Mouse (Mus musculus) layer of hippocampus, adult 18-20 months (tissue): Measurements from ENCODE around the gene Tecr. TPM values are rescaled to one million over a fixed set of nuclear protein-coding genes. Genes with fewer than 3 reads are reported as not detected.
A peak's percentile ranks its signal among the peaks of the same experiment; 100 is the strongest.

Experiments
- DNase-seq, 2 experiments: peaks; one replicate each; pipeline ENCODE4 v3.0.0; 2022; ENCODE audit warnings: low spot score in 2 of 2
- long read RNA-seq: library from polyadenylated mRNA; stranded (forward); transcript quantifications from one replicate; pipeline ENCODE4 v2.0.0, GENCODE M21; 2021
- total RNA-seq, 2 experiments: library from RNA; stranded (reverse); gene quantifications; 2 replicates each; pipeline ENCODE4 v1.2.3; 2021

The Tecr gene
- total RNA-seq: 100 to 1,000 TPM; 550 to 556 TPM
- long read RNA-seq, transcript Tecr-201 (13 exons, 1,158 nt): minor isoform, 134 of 391 reads
- long read RNA-seq, transcript Tecr-203 (12 exons, 1,120 nt): major isoform, 224 of 391 reads
- long read RNA-seq, partial matches to known transcripts: 9 of 391 reads
- long read RNA-seq, other reads (novel, unspliced or antisense): 22 of 391 reads

DNA sequence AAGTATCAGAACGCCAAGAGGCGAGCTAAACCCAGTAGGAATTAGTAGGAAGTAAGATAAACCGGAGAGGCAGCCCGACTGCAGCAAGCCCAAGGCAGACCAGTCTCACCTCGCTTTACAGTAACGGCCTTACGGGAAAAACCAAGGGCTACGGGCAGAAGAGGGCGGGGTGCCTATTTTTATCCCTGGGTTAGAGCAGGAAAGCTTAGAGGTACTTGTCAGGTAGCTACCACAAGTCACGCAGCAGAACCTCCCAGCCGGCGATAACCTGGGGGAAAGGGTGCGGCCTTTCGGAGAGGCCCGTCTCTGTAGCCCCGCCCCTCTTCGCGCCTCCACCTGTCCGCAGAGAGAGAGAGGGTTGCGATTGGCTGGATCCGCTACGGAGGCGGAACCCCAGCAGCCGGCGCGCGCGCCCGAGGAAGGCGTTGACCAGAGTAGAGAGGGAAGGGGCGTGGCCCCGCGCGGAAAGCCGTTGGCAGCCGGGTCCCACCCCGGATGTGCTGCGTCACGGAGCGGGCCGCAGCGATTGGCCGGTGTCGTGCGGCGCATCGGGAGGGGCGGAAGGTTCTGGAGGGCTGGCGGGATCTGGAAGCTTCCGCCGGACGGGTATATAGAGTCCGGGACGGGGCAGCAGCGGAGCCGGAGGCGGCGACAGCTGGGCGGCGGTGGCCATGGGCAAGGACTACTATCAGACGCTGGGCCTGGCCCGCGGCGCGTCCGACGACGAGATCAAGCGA is at the start of gene Tecr, which contains the start of gene Dnajb1:
TSS of gene Tecr (minus strand) at position 311 of the 737 bp plus-strand sequence.
TSS of gene Dnajb1 (plus strand) at position 533 of the 737 bp plus-strand sequence.
- peak; percentile 99 for DNase-seq

DNA sequence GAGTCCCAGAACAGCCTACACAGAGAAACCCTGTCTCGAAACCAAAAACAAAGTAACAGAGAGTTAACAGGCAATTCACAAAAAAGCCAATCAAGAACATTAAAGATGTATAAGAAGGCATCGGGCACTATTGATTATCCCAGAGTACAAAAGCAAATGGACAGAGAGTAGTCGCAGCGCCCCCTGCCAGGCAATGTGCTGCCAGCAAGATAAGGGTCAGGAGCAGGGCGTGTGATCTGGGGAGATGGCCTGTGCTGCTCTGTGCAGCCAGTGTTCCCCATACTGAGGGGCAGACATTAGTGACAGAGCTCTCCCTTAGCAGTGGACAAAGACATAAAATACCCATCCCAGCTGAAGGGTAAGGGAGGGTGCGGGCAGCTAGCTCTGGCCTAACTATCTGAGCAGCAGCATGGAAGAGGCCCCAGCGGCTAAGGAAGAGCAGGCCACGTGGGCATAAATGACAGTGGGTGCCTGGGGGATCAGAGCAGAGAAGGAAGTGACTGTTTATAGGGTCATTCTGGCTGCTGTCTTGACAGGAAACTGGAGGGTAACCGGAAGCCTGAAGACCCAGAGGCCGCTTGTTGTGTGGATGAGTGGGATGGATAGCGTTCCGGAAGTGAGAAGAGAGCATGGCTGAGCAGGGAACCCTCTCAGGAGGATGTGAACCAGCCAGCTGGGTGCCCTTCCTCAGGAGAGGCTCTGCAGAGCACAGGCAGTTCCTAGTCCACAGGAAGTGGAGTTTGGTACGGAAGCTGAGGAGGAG is 48.9 kb upstream of the Tecr start:
- no peak for DNase-seq

DNA sequence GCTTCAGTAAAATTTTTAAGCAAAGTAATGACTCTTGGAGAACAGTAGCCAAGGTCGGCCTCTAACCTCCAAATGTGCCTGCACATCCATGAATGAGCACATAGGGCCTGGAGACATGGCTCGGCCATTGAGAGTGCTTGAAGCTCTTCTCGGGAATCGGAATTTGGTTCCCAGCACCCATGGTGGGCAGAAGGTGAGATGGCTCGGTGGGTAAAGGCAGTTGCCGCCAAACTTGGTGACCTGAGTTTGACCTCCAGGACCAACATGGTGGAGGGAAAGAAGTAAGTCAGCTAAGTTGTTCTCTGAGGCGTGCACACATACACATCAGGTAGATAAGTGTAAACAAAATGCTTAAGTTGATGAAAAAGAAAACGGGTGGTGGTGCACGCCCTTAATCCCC is 48.3 kb upstream of the Tecr start:
- DNase-seq: no peak

DNA sequence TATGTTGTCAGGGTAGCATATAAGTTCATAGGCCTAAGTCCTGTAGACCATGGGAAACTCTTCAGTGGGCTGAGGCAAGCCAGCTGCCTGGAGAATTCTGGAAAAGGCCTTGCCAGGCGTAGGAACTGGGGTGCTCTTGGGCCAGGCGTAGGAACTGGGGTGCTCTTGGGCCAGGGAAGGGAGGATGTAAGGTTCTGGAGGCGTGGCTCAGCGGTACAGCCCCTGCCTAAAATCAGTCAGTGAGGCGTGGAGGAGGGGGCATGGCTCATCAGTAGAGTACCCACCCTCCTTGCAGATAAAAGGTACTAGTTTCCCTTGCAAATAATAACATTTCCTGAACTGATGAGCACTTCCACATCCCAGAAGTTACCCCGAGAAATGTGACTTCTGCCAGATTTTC is 47.0 kb upstream of the Tecr start:
- no peak for DNase-seq

DNA sequence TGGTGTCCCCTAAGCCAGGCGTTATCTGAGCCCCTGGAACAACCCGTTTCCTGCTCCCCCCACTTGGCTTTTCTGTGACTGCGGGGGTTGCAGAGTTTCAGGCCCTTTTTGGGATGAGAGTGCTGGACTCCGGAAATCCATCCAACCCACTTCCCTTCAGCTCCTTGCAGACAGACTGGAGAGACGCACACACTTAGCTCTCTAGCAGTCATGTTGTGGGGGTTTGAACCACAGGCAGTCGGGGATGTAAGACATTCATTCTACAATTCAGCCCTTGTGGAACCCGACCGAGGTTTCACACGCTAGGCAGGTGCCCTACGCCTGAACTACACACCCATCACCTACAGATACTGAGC is 45.9 kb upstream of the Tecr start:
- no peak for DNase-seq

DNA sequence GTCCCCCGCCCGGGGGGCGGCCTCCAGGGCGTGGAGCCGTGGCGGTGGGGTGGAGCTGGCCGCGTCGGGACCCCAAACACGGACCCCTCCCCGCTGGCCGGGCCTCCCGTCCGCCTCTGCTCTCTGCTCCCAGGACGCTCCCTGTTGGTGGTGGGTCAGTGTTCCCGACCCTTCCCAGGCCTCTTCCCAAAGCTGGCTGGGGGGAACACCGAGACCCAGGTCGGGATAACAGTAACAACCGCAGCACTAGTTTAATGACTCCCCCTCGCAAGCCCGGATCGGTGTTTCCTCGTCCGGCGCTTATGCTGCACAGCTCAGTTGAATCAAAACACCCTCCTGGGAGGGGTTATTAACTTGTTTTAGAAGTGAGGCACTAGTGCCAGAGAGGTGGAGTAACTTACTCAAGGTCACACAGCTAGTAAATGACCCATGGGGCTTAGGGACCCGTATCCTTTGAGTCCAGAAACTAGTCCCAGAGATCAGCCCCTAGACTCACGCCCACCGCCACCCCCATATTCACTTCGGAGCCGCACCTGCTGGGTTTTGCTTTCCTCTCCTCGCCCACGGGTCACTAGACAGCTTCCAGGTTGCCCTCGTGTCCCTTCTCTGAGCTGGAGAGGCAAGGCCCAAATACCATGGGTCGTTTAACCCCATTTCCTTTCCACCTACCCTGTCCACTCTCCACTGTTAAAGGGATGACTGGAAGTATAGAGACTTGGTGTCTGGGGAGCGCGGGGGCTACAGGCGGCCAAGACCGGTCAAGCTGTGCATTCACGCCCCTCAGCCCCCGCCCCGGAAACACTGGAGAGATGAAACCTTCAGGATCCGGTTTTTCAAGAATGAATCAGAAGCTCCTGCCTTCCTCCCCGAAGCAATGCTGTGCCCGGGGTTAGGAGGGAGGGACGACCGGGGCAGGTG is 45.2 kb upstream of the Tecr start:
- DNase-seq: no peak

DNA sequence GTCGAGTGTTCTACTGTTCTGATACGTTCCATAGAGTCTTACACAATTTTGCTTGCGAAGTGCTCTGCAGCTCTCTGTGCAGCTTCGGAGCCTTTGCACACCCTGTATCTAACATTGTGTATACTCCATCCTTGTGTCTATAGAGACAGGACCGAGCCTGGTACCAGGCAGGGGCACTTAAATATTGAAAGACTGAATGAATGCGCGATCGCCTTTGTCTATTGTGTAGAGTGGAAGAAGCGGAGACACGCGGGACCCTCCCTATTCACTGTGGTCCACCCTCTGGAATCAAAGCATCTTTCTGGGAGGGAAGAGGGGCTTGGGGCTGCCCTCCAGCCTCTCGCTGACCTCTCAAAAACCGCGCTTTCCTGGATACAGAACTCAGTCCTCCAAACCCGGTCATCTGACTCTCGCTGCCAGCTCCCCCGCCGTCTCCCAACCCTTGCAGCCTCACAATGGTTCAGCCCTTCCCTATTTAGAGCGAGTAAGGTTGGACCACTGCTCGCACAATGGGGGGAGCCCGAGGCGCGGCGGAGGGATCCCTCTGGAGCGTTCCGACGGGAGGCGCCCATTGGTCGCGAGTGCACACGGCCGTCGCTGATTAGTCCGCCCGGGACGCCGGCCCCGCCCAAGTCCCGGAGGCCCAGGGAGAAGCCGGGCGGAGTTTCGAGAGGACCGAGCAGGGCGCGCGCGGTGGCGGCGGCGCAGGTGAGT is 44.4 kb upstream of the Tecr start, which contains the start of gene Gipc1:
TSS of gene Gipc1 (plus strand) at position 648 of the 714 bp plus-strand sequence.
- DNase-seq: peak; percentile 97 to 98

DNA sequence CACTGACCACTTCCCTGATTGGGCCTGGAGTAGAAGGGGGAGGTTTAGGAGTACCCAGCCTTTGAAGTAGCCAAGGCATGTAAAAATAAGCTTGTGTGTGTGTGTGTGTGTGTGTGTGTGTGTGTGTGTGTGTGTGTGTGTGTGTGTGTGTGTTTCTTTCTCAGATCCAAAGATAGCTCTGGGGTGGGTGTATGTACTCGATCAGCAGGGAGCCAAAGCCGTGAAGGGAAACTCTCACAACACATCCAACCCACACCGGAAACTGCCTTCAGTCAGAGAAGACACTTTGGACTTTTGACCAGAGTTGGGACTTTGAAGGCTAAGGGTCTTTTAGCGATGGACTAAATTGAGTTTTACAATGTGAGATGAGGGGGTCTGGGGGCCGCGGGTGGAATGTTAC is 41.9 kb upstream of the Tecr start:
- no peak for DNase-seq

DNA sequence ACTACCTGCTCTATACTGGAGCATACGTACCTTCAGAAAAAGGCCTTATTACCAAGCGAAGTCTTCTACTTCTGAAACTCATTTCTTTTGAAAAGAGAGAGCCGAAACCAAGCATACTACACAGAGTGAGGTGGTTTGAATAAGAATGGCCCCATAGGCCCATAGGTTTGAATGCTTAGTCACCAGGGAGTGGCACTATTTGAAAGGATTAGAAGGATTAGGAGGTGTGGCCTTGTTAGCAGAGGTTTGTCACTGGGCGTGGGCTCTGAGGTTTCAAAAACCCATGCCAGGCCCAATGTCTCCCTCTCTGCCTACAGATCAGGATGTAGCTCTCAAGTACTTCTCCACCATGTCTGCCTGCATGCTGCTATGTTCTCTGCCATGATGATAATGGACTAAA is 40.3 kb upstream of the Tecr start:
- DNase-seq: no peak

DNA sequence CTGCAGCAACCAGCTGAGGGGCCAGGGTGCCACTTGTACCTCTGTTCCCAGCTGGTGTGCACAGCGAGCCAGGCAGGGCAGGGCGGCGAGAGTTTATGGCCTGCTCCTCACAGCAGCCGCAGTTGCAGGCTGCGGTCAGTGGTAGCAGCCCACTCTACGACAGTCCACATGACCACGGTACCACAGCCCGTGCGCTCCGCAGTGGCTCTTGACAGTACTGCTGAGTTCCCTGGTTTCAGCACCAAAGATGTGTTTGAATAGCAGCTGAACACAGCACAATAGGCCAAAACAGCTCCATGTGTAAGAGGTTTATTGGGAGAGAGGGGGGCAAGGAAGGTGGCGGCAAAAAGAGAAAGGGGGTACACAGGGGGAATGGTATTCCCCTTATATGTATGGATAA is 39.7 kb upstream of the Tecr start:
- DNase-seq: no peak

DNA sequence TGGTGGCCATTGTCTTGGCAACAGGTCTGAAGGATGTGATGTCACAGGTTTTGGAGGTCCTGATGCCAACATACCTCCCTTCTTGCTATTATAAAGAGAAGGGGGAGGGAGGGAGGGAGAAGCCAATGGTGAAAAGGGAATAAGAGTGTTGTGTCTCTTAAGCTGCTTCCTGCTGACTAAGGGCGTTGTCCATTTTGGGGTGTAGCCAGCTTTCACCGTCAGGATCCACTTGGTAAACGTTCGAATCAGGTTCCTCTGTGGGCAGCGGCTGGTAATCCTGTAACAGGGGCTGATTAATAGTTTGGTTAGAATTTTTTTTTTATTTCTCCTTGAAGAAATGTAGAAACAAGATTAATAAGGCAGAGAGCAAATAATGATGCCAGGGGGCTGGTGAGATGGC is 31.9 kb upstream of the Tecr start:
- DNase-seq: no peak

DNA sequence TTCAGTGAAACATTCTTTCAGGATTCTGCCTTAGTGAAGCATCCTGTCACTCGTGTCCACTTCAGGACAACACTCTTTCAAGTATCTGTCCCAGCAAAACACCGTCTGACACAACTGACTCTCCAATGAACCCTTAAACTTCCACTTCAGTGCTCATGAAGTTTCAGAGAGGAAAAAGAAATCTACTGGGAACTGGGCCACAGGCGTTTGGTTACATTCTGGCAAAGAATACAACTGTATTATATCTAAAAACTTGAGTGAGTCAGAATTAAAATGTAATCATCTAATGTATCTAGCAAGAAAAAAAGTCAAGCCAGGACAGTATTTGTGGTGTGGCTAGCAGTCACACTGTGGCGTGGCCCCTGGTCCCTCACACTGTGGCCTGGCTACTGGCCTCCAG is 31.1 kb upstream of the Tecr start:
- DNase-seq: no peak

DNA sequence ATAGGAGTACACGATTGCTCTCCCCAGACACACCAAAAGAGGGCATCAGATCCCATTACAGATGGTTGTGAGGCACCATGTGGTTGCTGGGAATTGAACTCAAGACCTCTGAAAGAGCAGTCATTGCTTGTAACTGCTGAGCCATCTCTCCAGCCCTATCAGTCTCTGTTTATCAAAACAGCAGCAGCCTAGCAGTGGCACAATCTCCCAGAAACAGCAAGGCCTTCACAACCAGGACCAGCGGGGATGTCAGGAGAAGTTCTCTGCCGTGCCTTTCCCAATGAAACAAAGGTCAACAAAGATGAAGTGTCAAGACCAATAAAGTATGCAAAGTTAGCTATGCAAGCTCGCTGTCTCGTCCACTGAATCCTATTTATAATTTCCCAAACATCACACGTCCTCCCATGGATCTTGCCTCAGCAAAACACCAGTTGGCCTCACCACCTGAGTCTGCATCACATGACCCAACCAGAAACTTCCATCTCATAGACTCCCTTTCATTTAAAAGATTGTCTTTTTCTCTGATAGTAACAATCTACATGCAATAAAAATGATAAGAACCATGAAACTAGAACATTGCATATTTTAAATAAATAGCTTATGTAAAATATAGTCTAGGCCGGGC is 24.4 kb upstream of the Tecr start:
- DNase-seq: no peak

DNA sequence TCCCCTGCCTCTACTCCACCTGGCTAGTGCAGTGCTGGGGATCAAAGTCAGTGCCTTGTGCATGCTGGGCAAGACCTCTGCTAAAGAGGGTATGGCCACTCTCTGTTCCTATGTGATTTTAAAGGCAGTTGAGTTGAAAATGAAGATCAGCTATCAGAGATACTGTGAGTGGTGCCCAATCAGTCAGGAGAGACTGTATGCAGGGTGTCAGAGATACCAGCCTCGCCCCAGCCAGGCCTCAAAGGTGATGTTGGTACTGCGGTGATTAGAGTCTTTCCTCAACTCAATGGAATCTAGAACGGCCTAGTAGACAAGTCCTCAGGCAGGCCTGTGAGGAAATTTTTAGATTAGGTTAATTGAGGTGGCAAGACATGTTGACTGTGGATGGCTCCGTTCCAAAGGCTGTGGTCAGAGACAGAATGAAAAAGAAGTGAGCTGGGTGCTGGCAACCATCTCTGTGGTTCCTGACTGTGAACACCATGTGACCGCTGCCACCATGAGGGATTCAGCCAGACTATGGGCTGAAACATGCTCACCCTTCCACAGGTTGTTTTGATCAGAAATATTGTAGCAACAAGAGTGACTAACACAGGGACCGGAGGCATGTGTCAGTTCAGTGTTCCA is 18.0 kb upstream of the Tecr start:
- DNase-seq: no peak

DNA sequence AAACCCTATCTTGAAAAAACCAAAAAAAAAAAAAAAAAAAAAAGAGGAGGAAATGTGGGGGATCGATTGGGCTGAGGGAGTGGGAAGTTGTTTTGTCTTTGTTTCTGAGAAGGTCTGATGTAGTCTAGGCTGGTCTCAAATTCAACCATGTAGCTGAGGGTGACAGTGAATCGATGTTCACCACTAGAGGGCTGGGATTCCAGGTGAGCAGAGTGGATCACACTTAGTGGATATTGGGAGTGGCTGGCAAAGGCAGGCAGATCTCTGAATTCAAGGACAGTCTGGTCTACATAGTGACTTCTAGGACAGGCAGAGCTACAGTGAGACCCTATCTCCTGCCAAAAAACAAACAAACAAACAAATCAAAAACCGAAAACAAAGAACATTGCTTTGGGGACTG is 17.0 kb upstream of the Tecr start:
- DNase-seq: no peak

DNA sequence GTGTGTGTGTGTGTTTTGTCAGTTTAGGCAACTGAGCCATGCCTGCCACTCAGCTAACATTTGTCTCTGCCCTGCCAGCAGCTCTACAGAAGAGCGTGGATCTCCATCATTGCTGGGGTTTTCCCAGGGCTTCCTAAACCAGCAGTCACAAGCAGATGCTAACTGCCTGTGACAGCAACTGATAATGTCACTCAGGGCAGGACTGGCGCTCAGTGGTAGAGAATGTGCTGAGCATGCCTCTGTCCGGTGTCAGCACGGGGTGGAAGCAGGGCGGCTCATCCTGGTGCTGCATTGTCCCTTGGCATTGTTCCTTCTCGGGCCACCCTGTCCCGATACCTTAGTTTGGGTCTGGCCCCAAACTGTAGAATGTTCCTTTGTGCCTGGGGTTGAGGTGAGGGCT is 15.8 kb upstream of the Tecr start:
- no peak for DNase-seq

DNA sequence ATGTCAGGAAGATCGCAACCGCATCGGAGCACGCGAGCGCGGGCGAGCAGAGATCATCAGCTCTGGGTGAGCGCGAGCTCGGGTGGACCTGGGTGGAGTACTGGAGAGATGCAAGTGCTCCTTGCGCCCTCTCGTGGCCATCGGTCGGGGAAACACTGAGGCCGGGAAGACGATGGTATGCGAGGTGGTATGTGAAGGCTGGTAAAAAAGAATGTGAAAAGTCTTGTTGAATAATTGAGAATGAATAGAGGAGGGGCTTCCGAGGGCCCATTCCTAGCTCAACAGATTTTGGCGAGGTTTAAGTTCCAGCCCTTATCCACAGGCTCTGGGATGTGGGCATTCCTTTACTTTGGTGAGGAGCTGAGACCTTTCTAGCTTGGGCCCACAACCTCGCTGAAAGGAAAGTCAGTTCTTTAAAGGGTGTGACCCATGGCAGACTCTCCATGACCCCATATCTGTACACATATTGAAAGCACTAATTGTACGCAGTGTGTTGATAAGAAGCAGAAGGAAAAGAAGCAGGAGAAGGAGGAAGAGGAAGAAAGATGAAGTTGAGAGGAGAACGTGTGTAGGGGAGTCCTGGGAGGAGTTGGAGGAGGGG is 14.7 kb upstream of the Tecr start:
- DNase-seq: peak; percentile 87 to 97

DNA sequence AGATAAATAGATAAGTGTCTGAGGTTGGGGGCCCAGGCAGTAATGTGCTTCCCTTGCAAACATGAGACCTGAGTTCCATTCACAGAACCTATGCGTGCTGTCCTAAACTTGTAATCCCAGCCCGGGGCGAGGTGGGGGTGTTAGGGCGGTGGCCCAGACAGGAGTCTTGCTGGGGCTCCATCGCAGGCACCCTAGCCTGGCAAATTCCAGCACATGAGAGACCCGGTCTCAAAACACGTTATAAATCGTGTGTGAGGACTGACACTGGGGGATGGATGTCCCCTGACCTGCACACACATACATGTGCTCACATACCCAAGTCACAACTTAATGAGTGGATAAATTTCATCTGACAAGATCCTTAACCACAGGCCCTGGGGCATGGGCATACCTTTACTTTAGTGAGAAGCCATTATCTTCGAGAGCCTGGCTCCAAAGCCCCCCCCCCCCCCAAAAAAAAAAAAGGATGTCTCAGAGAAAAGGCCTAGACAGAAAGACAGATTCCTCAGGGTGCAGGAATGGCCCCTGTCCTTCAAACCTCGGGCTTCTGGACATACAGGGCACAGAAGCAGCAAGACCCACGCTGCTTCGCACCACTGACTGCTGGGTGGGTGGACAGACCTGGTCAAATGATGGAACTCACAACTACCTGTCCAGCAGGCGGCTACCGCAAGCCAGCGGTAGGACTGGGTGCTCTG is 14.1 kb upstream of the Tecr start:
- no peak for DNase-seq
